13 mouse cellular contexts compared by ENCODE assay signal in the genomic region with DNA sequence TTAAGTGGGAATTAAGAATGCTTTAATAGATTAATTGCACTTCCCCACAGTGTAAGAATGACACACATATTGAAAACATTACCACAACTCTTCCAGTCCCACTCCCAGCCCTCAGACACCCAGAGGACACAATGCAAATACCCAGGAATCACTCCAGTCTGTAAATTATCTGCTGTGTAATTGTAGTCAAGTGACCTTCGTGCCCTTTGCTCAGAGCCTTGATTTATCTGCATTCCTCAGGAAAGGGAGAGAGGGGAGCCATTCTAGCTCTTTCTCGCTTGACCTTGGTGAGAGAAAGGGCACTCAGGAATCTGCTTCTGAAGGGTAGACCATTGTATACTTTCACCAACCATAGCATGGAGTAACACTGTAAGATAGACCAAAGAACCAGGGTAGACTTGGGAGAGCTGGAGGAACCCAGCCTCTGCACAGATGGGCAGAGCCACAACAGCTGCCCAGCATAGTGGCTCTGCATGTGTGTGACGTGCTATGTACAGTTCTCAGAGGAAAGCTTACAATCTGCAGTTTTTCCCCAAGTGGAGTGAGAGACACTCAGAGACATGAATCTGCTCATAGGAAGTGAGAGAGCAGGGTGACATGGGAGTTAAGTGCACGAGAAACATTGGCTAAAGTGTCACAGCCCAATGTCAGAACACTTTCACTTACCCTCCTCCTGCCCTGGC. TPM values are rescaled to one million over a fixed set of nuclear protein-coding genes. Genes with fewer than 3 reads are reported as not detected.
DNase-seq lines count a peak whose midpoint lies in the region; ATAC-seq and TF ChIP-seq lines count a peak whose summit lies in the region.
"Had no signal": no experiment of that assay in that cellular context is flagged by ENCODE, and none has a peak within 500 bp of the region (broad histone marks: within the 10 kb centered on the region; RNA-seq: fewer than 3 reads in every experiment).

No protein-coding gene starts in this region.

- no peak overlapping the region for H3K4me2 ChIP-seq in embryonic facial prominence, embryonic 11.5 days (ENCODE audit: low read depth, low read length)
- H3K4me2 ChIP-seq in limb, embryonic 13.5 days (replicated peaks) = peak overlapping the region; percentile 37
- H3K4me2 ChIP-seq: hindbrain, embryonic 15.5 days; neural tube, embryonic 12.5 days had no signal

- H3K4me3 ChIP-seq in kidney, adult 2 months (ENCODE audit: insufficient read depth, low read depth, low read length) = no peak overlapping the region
- H3K4me3 ChIP-seq in ES-E14 (ENCODE audit: insufficient read depth in 1 of 2, low read depth in 1 of 2, low read length in 2 of 2, poor library complexity in 1 of 2, severe bottlenecking in 1 of 2) = 0 out of 4 replicates have a peak overlapping the region, but pooled peaks of 1 of the 2 experiments have one; percentile 4
- H3K4me3 ChIP-seq in embryonic facial prominence, embryonic 11.5 days (ENCODE audit: low read depth, low read length) = no peak overlapping the region
- no peak overlapping the region for H3K4me3 ChIP-seq in limb, embryonic 13.5 days
- H3K4me3 ChIP-seq: hindbrain, embryonic 15.5 days; neural tube, embryonic 12.5 days had no signal

- WGBS in kidney, adult 2 months = 31% methylated on average over 4 of the region's 4 CpGs
- WGBS in embryonic facial prominence, embryonic 11.5 days = 24% methylated on average over 4 of the region's 4 CpGs
- 31% methylated on average over 4 of the region's 4 CpGs for WGBS in limb, embryonic 13.5 days

- H3K36me3 ChIP-seq in kidney, adult 2 months (ENCODE audit: control insufficient read depth, insufficient read depth, low read length) = no peaks in the 10 kb centered on the region
- H3K36me3 ChIP-seq in ES-E14 (ENCODE audit: control insufficient read depth, insufficient read depth, low read length, poor library complexity, severe bottlenecking) = no peaks in the 10 kb centered on the region
- H3K36me3 ChIP-seq in embryonic facial prominence, embryonic 11.5 days (replicated peaks; ENCODE audit: control insufficient read depth, insufficient read depth, low read depth, low read length) = no peaks in the 10 kb centered on the region
- no peaks in the 10 kb centered on the region for H3K36me3 ChIP-seq in limb, embryonic 13.5 days
- H3K36me3 ChIP-seq: hindbrain, embryonic 15.5 days; neural tube, embryonic 12.5 days had no signal

- no peaks in the 10 kb centered on the region for H3K27me3 ChIP-seq in kidney, adult 2 months (replicated peaks; ENCODE audit: control insufficient read depth, insufficient read depth, low read length)
- H3K27me3 ChIP-seq in embryonic facial prominence, embryonic 11.5 days (ENCODE audit: control insufficient read depth, insufficient read depth, low read length) = no peaks in the 10 kb centered on the region
- H3K27me3 ChIP-seq in limb, embryonic 13.5 days = no peaks in the 10 kb centered on the region
- H3K27me3 ChIP-seq: hindbrain, embryonic 15.5 days; neural tube, embryonic 12.5 days had no signal

- ATAC-seq in embryonic facial prominence, embryonic 11.5 days (replicated peaks; ENCODE audit: insufficient number of reproducible peaks, low FRiP score, low TSS enrichment, low read depth) = no peak
- no peak for ATAC-seq in limb, embryonic 13.5 days (ENCODE audit: low FRiP score, low read depth)
- ATAC-seq: forebrain, postnatal 0 days had no signal

- peak; percentile 33 for DNase-seq in kidney, adult 2 months
- no peak for DNase-seq in kidney, adult 9 months
- DNase-seq in ES-E14 (ENCODE audit: low read depth, low spot score) = no peak
- DNase-seq in embryonic facial prominence, embryonic 11.5 days (ENCODE audit: low spot score) = peak; percentile 42
- DNase-seq in left cerebral cortex, postnatal 10 days (ENCODE audit: extremely low spot score in 1 of 2, low spot score in 2 of 2) = no peak
- DNase-seq in testis, postnatal 14 days (ENCODE audit: low spot score) = no peak
- DNase-seq in cerebellum, postnatal 4 days (ENCODE audit: low spot score in 2 of 2) = no peak
- DNase-seq: adrenal gland, adult 8-10 months; cerebellum, adult 9-11 months; forebrain, postnatal 0 days had no signal

- H3K9ac ChIP-seq in ES-E14 (ENCODE audit: insufficient read depth, low read depth, low read length, poor library complexity, severe bottlenecking) = 0 out of 2 replicates have a peak overlapping the region, but pooled peaks have one; percentile 17
- H3K9ac ChIP-seq in embryonic facial prominence, embryonic 11.5 days (replicated peaks; ENCODE audit: low read length) = no peak overlapping the region
- no peak overlapping the region for H3K9ac ChIP-seq in limb, embryonic 13.5 days
- H3K9ac ChIP-seq: forebrain, postnatal 0 days; hindbrain, embryonic 15.5 days; neural tube, embryonic 12.5 days had no signal

- TF ChIP-seq CTCF in kidney, adult 2 months (conservative IDR thresholded peaks at IDR 0.05; ENCODE audit: insufficient read depth, insufficient read length, low read depth, low read length) = no peak

- H3K4me1 ChIP-seq in kidney, adult 2 months (ENCODE audit: control insufficient read depth, insufficient read depth, low read length) = peaks cover 25% of the 10 kb centered on the region; the same call in 1 of the 2 replicates
- H3K4me1 ChIP-seq in ES-E14 (ENCODE audit: control insufficient read depth in 2 of 2, insufficient read depth in 2 of 2, low read length in 2 of 2, poor library complexity in 1 of 2) = peaks cover 3 to 14% of the 10 kb centered on the region in 2 experiments; a peak in 3 of 4 replicates
- peaks cover 12% of the 10 kb centered on the region for H3K4me1 ChIP-seq in embryonic facial prominence, embryonic 11.5 days (ENCODE audit: control insufficient read depth, insufficient read depth, low read length)
- peaks cover 46% of the 10 kb centered on the region for H3K4me1 ChIP-seq in limb, embryonic 13.5 days
- H3K4me1 ChIP-seq: hindbrain, embryonic 15.5 days had no signal

- intact Hi-C loops in left cerebral cortex, postnatal 10 days (cut with DNase I) = no loop called here

- TF ChIP-seq POLR2A in kidney, adult 2 months (IDR thresholded peaks at IDR 0.05; ENCODE audit: low read depth, low read length) = no peak

- no peaks in the 10 kb centered on the region for H3K9me3 ChIP-seq in ES-E14 (ENCODE audit: control insufficient read depth, insufficient read depth, low read depth, low read length)
- H3K9me3 ChIP-seq in embryonic facial prominence, embryonic 11.5 days (replicated peaks; ENCODE audit: control insufficient read depth, low read length) = no peaks in the 10 kb centered on the region
- no peaks in the 10 kb centered on the region for H3K9me3 ChIP-seq in limb, embryonic 13.5 days
- H3K9me3 ChIP-seq: hindbrain, embryonic 15.5 days; neural tube, embryonic 12.5 days had no signal

- peak overlapping the region; percentile 18 for H3K27ac ChIP-seq in kidney, adult 2 months (ENCODE audit: insufficient read depth, low read depth, low read length)
- H3K27ac ChIP-seq in ES-E14 (ENCODE audit: insufficient read depth, low read depth, low read length, poor library complexity, severe bottlenecking) = 0 out of 2 replicates have a peak overlapping the region, but pooled peaks have one; percentile 31
- no peak overlapping the region for H3K27ac ChIP-seq in embryonic facial prominence, embryonic 11.5 days (replicated peaks; ENCODE audit: low read depth, low read length)
- peak overlapping the region; percentile 15; the same call in 1 of the 2 replicates for H3K27ac ChIP-seq in limb, embryonic 13.5 days
- H3K27ac ChIP-seq: hindbrain, embryonic 15.5 days; neural tube, embryonic 12.5 days had no signal

- in situ Hi-C loops in ES-E14 (cut with MboI; ENCODE audit: low sequenced_read_pairs in 2 of 2, unreplicated experiment in 2 of 2) = no loop called here

TF ChIP-seq in ES-E14, 5 proteins besides CTCF, POLR2A, EP300 and RAD21:
- TF ChIP-seq ZC3H11A (IDR thresholded peaks at IDR 0.05; ENCODE audit: borderline replicate concordance, low read depth, low read length) = no peak
- peak; percentile 42; the same call in 1 of the 2 replicates for TF ChIP-seq MAFK (IDR thresholded peaks at IDR 0.05; ENCODE audit: insufficient read depth, low read depth, low read length)
- no peak for TF ChIP-seq CHD2 (IDR thresholded peaks at IDR 0.05; ENCODE audit: low read depth, low read length)

RNA-seq across cellular contexts. Expression of gene Sowahb, which starts 18.2 kb away (rescaled TPM):
- polyA plus RNA-seq in kidney, adult 2 months (2012; rRNA removed) = 7.8 and 10.1 TPM in 2 replicates
- total RNA-seq in ES-E14 (2012; rRNA removed) = 1.5 and 1.9 TPM in 2 replicates
- 0.45 and 0.66 TPM in 2 replicates for polyA plus RNA-seq in embryonic facial prominence, embryonic 11.5 days (2014; fragmentation: Nextera tagmentation; extraction: Ambion mirVana)
- polyA plus RNA-seq in limb, embryonic 13.5 days (2015; fragmentation: Nextera tagmentation; extraction: Ambion mirVana) = 0.19 and 0.43 TPM in 2 replicates
- total RNA-seq in left cerebral cortex, postnatal 10 days (2021) = 1 to 10 TPM; 3.0 to 3.5 TPM
- polyA plus RNA-seq: hindbrain, embryonic 15.5 days; neural tube, embryonic 12.5 days had no signal

Comparison
In these comparisons a context has a peak if more than half of its experiments do, and no peak if none do; other contexts are left out.
1. DNase-seq: peak in kidney, adult 2 months (single experiment) and embryonic facial prominence, embryonic 11.5 days (single experiment); none in kidney, adult 9 months (single experiment), ES-E14 (single experiment), left cerebral cortex, postnatal 10 days (0 of 2), testis, postnatal 14 days (single experiment) and cerebellum, postnatal 4 days (0 of 2).